Mouse (Mus musculus) megakaryocyte, embryonic 14.5 days (primary cell): Measurements from ENCODE around the gene Cyb5d1. TPM values are rescaled to one million over a fixed set of nuclear protein-coding genes. Genes with fewer than 3 reads are reported as not detected.
A peak's percentile ranks its signal among the peaks of the same experiment; 100 is the strongest.

Experiments used
- H3K27me3 ChIP-seq: replicated peaks from 2 replicates; pipeline ENCODE3; 2012; ENCODE audit warnings: inconsistent platforms
- H3K36me3 ChIP-seq: replicated peaks from 2 replicates; pipeline ENCODE3; 2012; ENCODE audit warnings: low read length, inconsistent platforms, mixed read lengths
- H3K4me1 ChIP-seq: 2 replicates; pipeline ENCODE4 v1.6.1; 2012; ENCODE audit warnings: inconsistent platforms
- H3K4me3 ChIP-seq: replicated peaks from 2 replicates; pipeline ENCODE3; 2012; ENCODE audit warnings: moderate library complexity, mild to moderate bottlenecking, inconsistent platforms
- H3K9me3 ChIP-seq: 2 replicates; pipeline ENCODE4 v1.6.1; 2012; ENCODE audit warnings: inconsistent platforms
- FLI1 ChIP-seq: IDR thresholded peaks from 2 replicates; pipeline ENCODE4 v1.6.1; 2012; ENCODE audit warnings: low read length, inconsistent platforms, mixed read lengths
- GATA1 ChIP-seq: IDR thresholded peaks from 3 replicates; pipeline ENCODE4 v1.6.1; 2012; ENCODE audit warnings: mixed read lengths, low read length, inconsistent platforms, borderline replicate concordance
- polyA plus RNA-seq: library from polyadenylated mRNA; stranded (reverse); fragments of >175 nt; gene quantifications from 2 replicates; pipeline ENCODE4 v1.2.3, GENCODE M21; 2012; ENCODE audit warnings: low replicate concordance; ENCODE audit not compliant: insufficient read depth

Gene Cyb5d1
- polyA plus RNA-seq, 1 experiment = 0.25 TPM

DNA sequence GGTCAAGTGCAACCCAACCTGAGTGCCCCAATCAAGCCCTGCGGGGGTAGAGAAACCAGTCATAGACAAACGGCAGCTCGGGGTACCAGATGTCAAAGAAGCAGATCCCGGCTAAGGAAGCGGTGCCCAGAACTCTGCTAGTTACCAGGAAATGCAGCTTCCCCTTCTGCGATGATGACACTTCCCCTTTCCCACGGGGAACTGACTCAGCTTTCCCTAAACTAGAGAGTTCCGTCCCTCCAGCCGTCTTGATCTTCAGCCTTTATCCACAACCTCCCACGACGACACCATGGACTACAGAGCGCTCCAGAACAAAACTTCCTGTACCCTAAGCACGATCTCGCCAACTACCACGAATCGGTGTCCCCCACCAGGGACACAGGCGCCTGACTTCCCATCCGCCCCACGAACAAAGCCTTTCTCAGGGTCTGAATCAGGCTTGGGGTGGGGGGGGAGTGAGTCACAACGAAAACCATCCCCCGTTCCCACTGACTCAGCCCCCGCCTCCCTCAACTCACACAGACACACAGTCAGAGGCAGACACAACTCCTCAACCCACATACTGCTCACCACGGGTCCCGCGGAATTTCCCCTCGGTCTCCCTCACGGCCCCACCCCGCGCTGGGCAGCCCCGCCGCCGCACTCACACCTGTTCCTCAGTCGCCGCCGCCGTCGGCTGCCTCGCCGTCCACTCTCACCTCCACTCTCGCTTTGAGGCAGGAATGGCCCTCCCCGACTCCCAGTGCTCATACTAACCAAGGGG lies 15.1 kb upstream of the Cyb5d1 start:
- TF ChIP-seq GATA1 (no peak), FLI1 (no peak)
- Histone ChIP-seq H3K27me3 (no peaks in the 10 kb centered on the region), H3K9me3 (no peaks in the 10 kb centered on the region), H3K4me3 (peak overlapping the region; percentile 99), H3K4me1 (peaks cover 67% of the 10 kb centered on the region), H3K36me3 (peaks cover 53% of the 10 kb centered on the region)

DNA sequence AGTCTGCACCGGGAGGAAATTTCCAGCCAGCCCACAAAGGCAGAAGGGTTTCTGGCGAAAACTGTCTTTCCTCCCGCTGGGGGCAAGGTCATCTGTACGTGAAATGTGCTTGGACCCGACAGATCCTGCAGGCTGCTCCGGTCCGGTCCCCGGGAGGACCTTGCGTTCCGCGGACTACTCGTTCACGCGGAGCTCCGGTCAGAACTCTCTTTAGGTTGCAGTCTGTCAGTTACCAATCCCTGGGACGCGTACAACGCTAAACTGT lies 14.5 kb upstream of the Cyb5d1 start:
- TF ChIP-seq GATA1 = no peak
- no peak for TF ChIP-seq FLI1
- peaks cover 62% of the 10 kb centered on the region for H3K4me1 ChIP-seq
- peaks cover 58% of the 10 kb centered on the region for H3K36me3 ChIP-seq
- no peaks in the 10 kb centered on the region for H3K9me3 ChIP-seq
- H3K4me3 ChIP-seq = peak overlapping the region; percentile 99
- H3K27me3 ChIP-seq = no peaks in the 10 kb centered on the region

DNA sequence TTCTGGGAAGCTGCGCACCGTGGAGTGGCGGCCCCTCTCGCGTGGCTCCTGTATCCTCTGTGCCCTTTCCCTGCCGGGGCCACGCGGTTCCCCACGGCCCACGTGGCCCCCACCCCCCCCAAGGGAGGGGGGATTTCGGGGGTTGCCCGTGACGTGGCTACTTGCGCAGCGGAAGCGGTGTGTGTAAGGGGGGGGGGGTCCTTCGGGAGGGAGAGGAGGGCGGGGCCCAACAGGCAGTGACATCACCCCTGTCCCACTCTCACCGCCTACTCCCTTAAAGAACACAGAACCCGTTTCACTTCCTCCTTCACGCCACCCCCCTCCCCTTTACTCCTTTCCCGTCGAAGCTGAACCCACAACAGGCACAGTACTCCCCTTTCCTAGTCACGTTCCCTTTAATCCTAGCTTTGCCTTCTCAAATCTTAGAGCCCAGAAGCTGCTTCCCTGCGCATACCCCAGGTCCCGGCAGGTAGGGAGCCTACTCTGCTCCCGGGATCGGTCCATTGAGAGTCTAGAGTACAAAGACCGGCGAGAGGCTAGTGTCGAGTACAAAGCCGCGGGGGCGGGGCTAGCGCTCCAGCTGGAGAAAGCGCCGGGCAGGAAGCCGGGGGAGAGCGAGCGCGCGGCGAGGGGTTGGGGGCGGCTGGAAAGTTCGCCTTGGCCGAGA lies 14.1 kb upstream of the Cyb5d1 start:
- Histone ChIP-seq H3K4me1 (peaks cover 57% of the 10 kb centered on the region), H3K36me3 (peaks cover 63% of the 10 kb centered on the region), H3K9me3 (no peaks in the 10 kb centered on the region), H3K4me3 (peak overlapping the region; percentile 99), H3K27me3 (no peaks in the 10 kb centered on the region)
- TF ChIP-seq GATA1 (no peak), FLI1 (no peak)

DNA sequence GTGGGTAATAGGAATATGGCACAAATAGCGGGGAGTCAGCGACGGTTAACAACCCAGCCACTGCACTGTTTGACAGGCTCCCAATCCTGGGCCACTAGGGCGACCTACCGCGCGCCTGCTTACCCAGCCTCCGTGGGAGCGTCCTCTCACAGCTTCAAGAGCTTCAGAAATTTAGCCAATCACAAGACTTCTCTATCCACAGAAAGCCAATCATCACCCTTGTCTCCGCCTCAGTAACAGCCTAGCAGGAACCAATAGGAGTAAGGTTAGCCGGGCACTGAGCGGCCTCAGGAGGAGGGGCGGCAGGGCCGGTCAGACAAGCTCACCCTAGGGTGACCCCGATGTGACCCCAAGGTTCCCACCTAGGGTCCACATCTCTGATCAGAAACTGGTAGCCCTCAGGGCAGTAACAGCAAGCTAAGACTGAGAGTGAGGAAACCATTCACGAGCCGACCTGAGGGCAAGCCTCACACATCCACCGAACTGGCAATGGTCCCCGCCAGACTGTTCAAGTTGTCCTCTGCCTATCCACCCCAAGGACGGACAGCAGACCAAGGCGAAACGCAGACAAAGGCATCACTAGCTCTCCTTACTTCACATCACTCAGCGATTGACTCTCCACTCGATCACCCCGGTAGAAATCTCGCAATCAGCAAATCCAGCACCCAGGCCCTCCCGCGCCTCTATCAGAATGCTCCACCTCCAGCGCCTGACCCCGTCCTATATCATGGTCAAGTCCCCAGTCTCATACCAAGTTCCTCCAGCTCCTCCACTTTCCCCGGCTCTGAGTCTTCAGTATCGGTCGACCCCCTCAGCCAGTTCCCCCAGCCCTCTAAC lies 13.3 kb upstream of the Cyb5d1 start:
- TF ChIP-seq GATA1 (no peak), FLI1 (no peak)
- Histone ChIP-seq H3K4me3 (peak overlapping the region; percentile 99), H3K9me3 (no peaks in the 10 kb centered on the region), H3K27me3 (no peaks in the 10 kb centered on the region), H3K36me3 (peaks cover 63% of the 10 kb centered on the region), H3K4me1 (peaks cover 50% of the 10 kb centered on the region)

DNA sequence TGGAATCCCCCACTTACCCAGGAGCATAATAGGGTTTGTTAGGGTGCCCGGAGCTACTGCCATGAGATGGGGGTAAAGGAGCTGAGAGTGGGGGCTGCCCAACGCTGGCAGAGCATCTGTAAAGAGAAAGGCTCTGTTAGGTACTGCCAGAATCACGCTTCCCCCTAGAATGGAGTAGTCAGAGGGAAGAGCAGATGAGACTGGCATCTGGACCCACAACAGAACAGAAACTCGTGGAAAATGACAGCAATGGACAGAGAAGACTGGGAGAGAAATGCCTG lies 12.2 kb upstream of the Cyb5d1 start:
- Histone ChIP-seq H3K4me1 (peaks cover 39% of the 10 kb centered on the region), H3K4me3 (peak overlapping the region; percentile 99), H3K9me3 (no peaks in the 10 kb centered on the region), H3K27me3 (no peaks in the 10 kb centered on the region), H3K36me3 (peaks cover 63% of the 10 kb centered on the region)
- TF ChIP-seq FLI1 = no peak
- TF ChIP-seq GATA1 = no peak

DNA sequence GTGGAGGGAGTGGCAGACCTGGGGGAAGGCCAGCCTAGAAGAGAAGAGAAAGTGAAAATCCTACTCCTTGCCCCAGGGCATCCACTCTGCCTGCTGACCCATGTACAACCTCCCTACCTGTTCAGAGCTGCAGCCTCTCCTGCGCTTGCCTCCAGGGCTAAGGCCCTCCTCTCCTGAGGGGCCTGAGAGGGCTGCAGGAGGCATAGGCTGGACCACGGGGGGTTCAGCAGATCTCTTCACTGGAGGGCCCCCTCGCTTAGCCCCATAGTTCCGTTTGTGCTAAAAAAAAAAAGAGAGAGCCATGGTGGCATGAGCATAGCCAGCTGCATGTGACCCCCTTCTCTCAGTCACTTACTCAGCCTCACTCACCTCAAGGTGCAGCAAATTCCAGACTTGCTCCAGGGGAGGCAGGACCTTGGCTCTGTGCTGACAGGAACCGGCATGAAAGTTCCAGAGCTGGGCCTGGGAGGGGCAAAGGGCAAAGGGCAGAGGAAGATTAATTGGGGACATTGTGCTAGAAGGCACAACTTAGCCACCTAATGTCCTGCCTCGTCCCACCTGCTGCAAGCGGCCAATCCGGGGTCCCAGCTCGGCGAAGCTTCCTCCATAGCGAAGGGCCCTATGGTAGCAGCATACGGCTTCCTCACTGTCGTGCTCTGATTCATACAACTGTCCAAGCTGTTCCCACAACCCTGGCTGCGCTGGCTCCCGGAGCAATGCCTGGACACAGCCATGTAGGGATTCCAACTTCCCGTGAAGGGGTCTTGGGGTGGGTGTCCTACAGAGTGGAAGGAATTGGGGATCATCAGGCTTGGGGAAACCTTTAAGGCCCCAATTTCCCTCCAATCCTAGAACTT lies 11.7 kb upstream of the Cyb5d1 start:
- peaks cover 33% of the 10 kb centered on the region for H3K4me1 ChIP-seq
- H3K36me3 ChIP-seq = peaks cover 64% of the 10 kb centered on the region
- peak overlapping the region; percentile 3 for H3K4me3 ChIP-seq
- no peaks in the 10 kb centered on the region for H3K27me3 ChIP-seq
- no peaks in the 10 kb centered on the region for H3K9me3 ChIP-seq
- TF ChIP-seq GATA1 = no peak
- no peak for TF ChIP-seq FLI1

DNA sequence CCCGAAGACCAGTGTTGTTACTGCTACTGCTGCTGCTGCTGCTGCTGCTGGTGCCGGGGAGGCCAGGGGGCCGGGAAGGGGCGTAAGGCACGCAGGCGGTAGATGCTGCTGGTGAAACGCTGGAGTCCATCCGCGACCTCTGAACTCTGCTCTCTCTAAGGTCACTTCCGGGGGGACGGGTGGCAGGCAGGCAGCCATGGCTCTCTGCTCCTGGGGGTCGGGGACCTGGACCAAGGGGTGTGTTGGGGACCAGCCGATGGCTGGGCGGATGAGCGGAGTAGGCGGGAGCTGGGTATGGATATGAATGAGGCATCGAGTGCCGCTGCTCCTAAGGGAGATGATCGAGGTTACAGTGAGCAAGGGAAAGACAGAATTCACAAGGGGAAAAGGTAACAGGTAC lies 10.9 kb upstream of the Cyb5d1 start:
- Histone ChIP-seq H3K36me3 (peaks cover 70% of the 10 kb centered on the region), H3K4me1 (peaks cover 35% of the 10 kb centered on the region), H3K4me3 (no peak overlapping the region), H3K27me3 (no peaks in the 10 kb centered on the region), H3K9me3 (no peaks in the 10 kb centered on the region)
- no peak for TF ChIP-seq GATA1
- TF ChIP-seq FLI1 = no peak

DNA sequence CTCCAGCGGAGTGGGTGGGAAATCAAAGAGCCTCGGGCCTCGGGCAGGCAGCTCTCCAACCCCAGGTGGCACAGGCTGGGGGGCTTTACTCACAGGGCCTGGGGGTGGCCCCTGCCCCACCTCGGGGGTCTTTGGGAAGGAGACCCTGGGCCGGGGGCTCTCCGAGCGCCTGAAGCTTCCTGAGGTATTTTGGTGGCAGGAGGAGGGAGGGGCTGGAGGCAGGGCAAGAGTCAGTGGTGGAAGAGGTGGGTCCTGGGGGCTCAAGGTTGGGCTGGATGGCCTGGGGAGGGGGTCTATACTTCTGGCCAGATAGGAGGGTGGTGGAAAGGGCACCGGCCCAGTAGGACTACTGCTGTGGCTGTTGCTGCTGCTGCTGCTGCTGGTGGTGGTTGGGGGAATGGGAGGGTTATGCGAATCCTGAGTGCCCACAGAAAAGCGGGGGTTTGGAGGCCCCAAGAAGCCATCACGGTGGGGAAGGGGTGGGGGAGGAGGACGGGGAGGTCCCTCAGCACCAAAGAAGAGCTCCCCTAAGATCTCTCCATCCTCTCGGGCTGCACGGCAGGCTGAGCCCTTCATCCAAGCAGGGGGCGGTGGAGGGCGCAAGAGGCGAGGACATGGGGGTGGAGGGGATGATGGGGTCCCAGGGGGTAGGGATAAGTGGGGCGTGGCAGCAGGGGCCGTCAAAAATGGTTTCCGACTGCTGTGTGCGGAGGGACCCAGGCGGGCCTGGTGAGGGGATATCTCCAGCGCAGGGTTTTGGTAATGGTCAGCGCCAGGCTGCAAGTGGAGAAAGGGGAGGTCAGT lies 10.2 kb upstream of the Cyb5d1 start:
- H3K36me3 ChIP-seq = peaks cover 77% of the 10 kb centered on the region
- H3K27me3 ChIP-seq = no peaks in the 10 kb centered on the region
- H3K4me1 ChIP-seq = peaks cover 42% of the 10 kb centered on the region
- H3K4me3 ChIP-seq = no peak overlapping the region
- H3K9me3 ChIP-seq = no peaks in the 10 kb centered on the region
- no peak for TF ChIP-seq FLI1
- TF ChIP-seq GATA1 = no peak
